Comparison of ENCODE assay signal across 9 mouse cellular contexts in the genomic region with DNA sequence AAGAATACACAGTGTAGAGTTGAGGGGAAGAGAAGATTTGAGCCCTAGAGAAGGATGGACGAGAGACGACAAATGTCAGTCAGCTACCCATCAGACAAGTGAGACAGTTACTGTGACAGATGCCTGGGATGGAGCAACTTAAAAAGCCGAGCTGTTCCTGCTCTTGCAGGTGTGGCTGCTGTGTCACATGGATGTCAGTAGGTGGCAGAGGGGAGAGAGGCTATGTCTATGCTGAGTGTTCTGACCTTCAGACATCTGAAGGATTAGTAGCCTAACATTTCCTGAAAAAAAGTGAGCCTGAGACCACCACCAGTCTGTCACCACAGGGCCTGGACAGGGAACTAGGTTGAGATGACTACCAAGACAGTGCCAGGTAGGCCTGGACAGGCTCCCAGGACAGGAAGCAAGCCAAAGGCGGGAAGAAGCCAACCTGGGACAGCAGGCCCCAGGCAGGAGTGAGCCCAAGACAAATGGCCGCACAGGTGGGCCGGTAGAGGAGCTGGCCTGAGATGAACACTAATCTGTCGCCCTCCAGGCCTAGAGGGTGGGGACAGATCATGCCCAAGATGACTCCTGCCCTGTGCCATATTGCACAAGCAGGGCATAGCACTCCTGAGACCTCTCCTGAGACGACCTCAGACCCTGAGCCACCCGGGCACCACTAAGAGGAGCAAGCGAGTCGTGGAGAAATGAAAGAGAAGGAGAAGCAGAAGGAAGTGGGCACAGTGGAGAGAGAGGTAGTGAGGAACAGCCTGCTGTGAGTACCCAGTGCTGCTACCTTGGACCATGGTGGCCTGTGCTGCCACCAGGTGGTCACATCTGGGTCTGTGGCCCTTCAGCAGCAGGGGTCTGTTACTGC. TPM values are rescaled to one million over a fixed set of nuclear protein-coding genes. Genes with fewer than 3 reads are reported as not detected.
DNase-seq lines count a peak whose midpoint lies in the region; ATAC-seq and TF ChIP-seq lines count a peak whose summit lies in the region.
"Had no signal": no experiment of that assay in that cellular context is flagged by ENCODE, and none has a peak within 500 bp of the region (broad histone marks: within the 10 kb centered on the region; RNA-seq: fewer than 3 reads in every experiment).

No protein-coding gene starts in this region.

- no peaks in the 10 kb centered on the region for H3K36me3 ChIP-seq in heart, embryonic 11.5 days (ENCODE audit: control insufficient read depth, insufficient read depth, low read length)
- no peaks in the 10 kb centered on the region for H3K36me3 ChIP-seq in embryonic facial prominence, embryonic 10.5 days (replicated peaks)
- no peaks in the 10 kb centered on the region for H3K36me3 ChIP-seq in kidney, postnatal 0 days (ENCODE audit: insufficient read depth, low read length)
- H3K36me3 ChIP-seq: limb, embryonic 15.5 days had no signal

- peak; percentile 81 for ATAC-seq in heart, embryonic 11.5 days (replicated peaks; ENCODE audit: insufficient number of reproducible peaks, low FRiP score, low TSS enrichment)
- peak; percentile 78; the same call in 1 of the 2 replicates for ATAC-seq in kidney, postnatal 0 days (replicated peaks; ENCODE audit: low FRiP score, low read depth)

- peak overlapping the region; percentile 79 for H3K27ac ChIP-seq in heart, embryonic 11.5 days (ENCODE audit: low read depth, low read length)
- H3K27ac ChIP-seq in embryonic facial prominence, embryonic 10.5 days (replicated peaks) = peak overlapping the region; percentile 4
- H3K27ac ChIP-seq in kidney, postnatal 0 days = no peak overlapping the region
- H3K27ac ChIP-seq: limb, embryonic 15.5 days had no signal

- no peak for DNase-seq in heart, adult 9 months (ENCODE audit: low spot score in 2 of 2)
- peak; percentile 10 for DNase-seq in MN1 (ENCODE audit: low spot score)
- DNase-seq in embryonic facial prominence, embryonic 10.5 days (ENCODE audit: low spot score) = peak; percentile 53
- peak; percentile 35 for DNase-seq in kidney, postnatal 0 days (ENCODE audit: low spot score)
- peak; percentile 17 to 28 for DNase-seq in spleen, postnatal 36 days (ENCODE audit: low spot score in 2 of 2)
- DNase-seq in gastrocnemius, postnatal 25 days = no peak
- DNase-seq in ovary, adult 18-20 months (ENCODE audit: low spot score) = no peak

- H3K4me3 ChIP-seq in heart, embryonic 11.5 days (ENCODE audit: low read depth, low read length) = no peak overlapping the region
- H3K4me3 ChIP-seq in embryonic facial prominence, embryonic 10.5 days = no peak overlapping the region
- H3K4me3 ChIP-seq in kidney, postnatal 0 days (replicated peaks; ENCODE audit: low read depth, low read length) = no peak overlapping the region
- H3K4me3 ChIP-seq: limb, embryonic 15.5 days had no signal

- TF ChIP-seq CTCF in kidney, postnatal 0 days (IDR thresholded peaks at IDR 0.05; ENCODE audit: low read depth) = peak; percentile 72

- H3K4me1 ChIP-seq in heart, embryonic 11.5 days (ENCODE audit: control insufficient read depth, insufficient read depth, low read length) = peaks cover 2% of the 10 kb centered on the region; the same call in 1 of the 2 replicates
- H3K4me1 ChIP-seq in embryonic facial prominence, embryonic 10.5 days = peaks cover 6% of the 10 kb centered on the region
- no peaks in the 10 kb centered on the region for H3K4me1 ChIP-seq in kidney, postnatal 0 days (replicated peaks; ENCODE audit: insufficient read depth, low read length)
- H3K4me1 ChIP-seq: limb, embryonic 15.5 days had no signal

- peak overlapping the region; percentile 52 for H3K9ac ChIP-seq in heart, embryonic 11.5 days (ENCODE audit: low read depth, low read length)
- no peak overlapping the region for H3K9ac ChIP-seq in kidney, postnatal 0 days (ENCODE audit: low read depth, low read length)
- H3K9ac ChIP-seq: limb, embryonic 15.5 days had no signal

- H3K27me3 ChIP-seq in heart, embryonic 11.5 days (ENCODE audit: control insufficient read depth, insufficient read depth, low read length) = no peaks in the 10 kb centered on the region
- peaks cover 8% of the 10 kb centered on the region for H3K27me3 ChIP-seq in embryonic facial prominence, embryonic 10.5 days (replicated peaks; ENCODE audit: low read depth, poor library complexity, severe bottlenecking)
- H3K27me3 ChIP-seq in kidney, postnatal 0 days (ENCODE audit: insufficient read depth, low read length) = no peaks in the 10 kb centered on the region
- H3K27me3 ChIP-seq: limb, embryonic 15.5 days had no signal

- WGBS in heart, embryonic 11.5 days (ENCODE audit: insufficient replicate concordance) = 63% methylated on average over 11 of the region's 11 CpGs
- WGBS in embryonic facial prominence, embryonic 10.5 days = 71% methylated on average over 11 of the region's 11 CpGs
- WGBS in kidney, postnatal 0 days = 75% methylated on average over 11 of the region's 11 CpGs

- H3K9me3 ChIP-seq in heart, embryonic 11.5 days (replicated peaks; ENCODE audit: control insufficient read depth, low read length) = no peaks in the 10 kb centered on the region
- no peaks in the 10 kb centered on the region for H3K9me3 ChIP-seq in embryonic facial prominence, embryonic 10.5 days
- no peaks in the 10 kb centered on the region for H3K9me3 ChIP-seq in kidney, postnatal 0 days (replicated peaks; ENCODE audit: low read length)
- H3K9me3 ChIP-seq: limb, embryonic 15.5 days had no signal

- peak overlapping the region; percentile 29; the same call in 1 of the 2 replicates for H3K4me2 ChIP-seq in heart, embryonic 11.5 days
- H3K4me2 ChIP-seq in kidney, postnatal 0 days (ENCODE audit: low read length) = no peak overlapping the region
- H3K4me2 ChIP-seq: limb, embryonic 15.5 days had no signal

RNA-seq across cellular contexts. Expression of a gene that starts 12.8 kb away (rescaled TPM):
- 1.4 and 2.7 TPM in 2 replicates for polyA plus RNA-seq in heart, embryonic 11.5 days (2014; fragmentation: Nextera tagmentation; extraction: Ambion mirVana)
- 0.19 and 0.34 TPM in 2 replicates for polyA plus RNA-seq in embryonic facial prominence, embryonic 10.5 days (2016; fragmentation: Nextera tagmentation; extraction: Ambion mirVana)
- not detected in 2 replicates for polyA plus RNA-seq in kidney, postnatal 0 days (2015; fragmentation: Nextera tagmentation; extraction: Ambion mirVana)
- total RNA-seq in gastrocnemius, postnatal 25 days (2021) = not detected

Comparison
In these comparisons a context has a peak if more than half of its experiments do, and no peak if none do; other contexts are left out.
1. DNase-seq: peak in MN1 (single experiment), embryonic facial prominence, embryonic 10.5 days (single experiment), kidney, postnatal 0 days (single experiment) and spleen, postnatal 36 days (2 of 2); none in heart, adult 9 months (0 of 2), gastrocnemius, postnatal 25 days (single experiment) and ovary, adult 18-20 months (single experiment).